Mouse (Mus musculus) NIH3T3 (cell line): Measurements from ENCODE around the gene Slc7a11.
"Not testable (repeated sequence)": the region's sequence is repeated elsewhere in the genome, so short reads cannot be mapped to it uniquely, and the experiment has no call there.

ENCODE experiments used
- DNase-seq: peaks from one replicate; pipeline ENCODE4 v3.0.0-alpha.2; 2012; ENCODE audit warnings: low read depth

Slc7a11 gene

GRCm38 (mm10) chr3:50443421-50443916 is at the start of gene Slc7a11:
Gene Slc7a11 (minus strand): TSS chr3:50443614.
- peak; percentile 80 for DNase-seq

- DNase-seq = no peak
These were observed 48.3 kb upstream of the Slc7a11 start for GRCm38 (mm10) chr3:50491678-50492077.

- DNase-seq = no peak
These were observed 40.7 kb upstream of the Slc7a11 start for GRCm38 (mm10) chr3:50484076-50484475.

GRCm38 (mm10) chr3:50462223-50462622 is 18.8 kb upstream of the Slc7a11 start:
- DNase-seq = no peak

- no peak for DNase-seq
These were observed 13.7 kb upstream of the Slc7a11 start for GRCm38 (mm10) chr3:50457136-50457535.

GRCm38 (mm10) chr3:50456564-50456963 is 13.2 kb upstream of the Slc7a11 start:
- DNase-seq = peak; percentile 26

GRCm38 (mm10) chr3:50456023-50456422 is 12.6 kb upstream of the Slc7a11 start:
- no peak for DNase-seq

- no peak for DNase-seq
These were observed 1.8 kb upstream of the Slc7a11 start for GRCm38 (mm10) chr3:50445050-50445775.

- no peak for DNase-seq
These were observed 528 bp upstream of the Slc7a11 start for GRCm38 (mm10) chr3:50443942-50444341.

- DNase-seq = peak; percentile 2
These were observed 797 bp downstream of the Slc7a11 start for GRCm38 (mm10) chr3:50442341-50443292.

GRCm38 (mm10) chr3:50441330-50441729 is 2.1 kb downstream of the Slc7a11 start:
- DNase-seq = no peak

GRCm38 (mm10) chr3:50440409-50440808 is 3.0 kb downstream of the Slc7a11 start:
- no peak for DNase-seq

GRCm38 (mm10) chr3:50439429-50439828 is 4.0 kb downstream of the Slc7a11 start:
- DNase-seq = no peak

GRCm38 (mm10) chr3:50438520-50439253 is 4.7 kb downstream of the Slc7a11 start:
- no peak for DNase-seq

- DNase-seq = peak; percentile 23
These were observed 5.3 kb downstream of the Slc7a11 start for GRCm38 (mm10) chr3:50438081-50438480.

- not testable (repeated sequence) for DNase-seq
These were observed 7.0 kb downstream of the Slc7a11 start for GRCm38 (mm10) chr3:50436409-50436808.

GRCm38 (mm10) chr3:50433831-50434230 is 9.6 kb downstream of the Slc7a11 start:
- DNase-seq = no peak

- DNase-seq = no peak
These were observed 12.6 kb downstream of the Slc7a11 start for GRCm38 (mm10) chr3:50430811-50431210.

GRCm38 (mm10) chr3:50421480-50422277 is 21.7 kb downstream of the Slc7a11 start:
- no peak for DNase-seq

GRCm38 (mm10) chr3:50419161-50419560 is 24.3 kb downstream of the Slc7a11 start:
- no peak for DNase-seq

GRCm38 (mm10) chr3:50406771-50407170 is 36.6 kb downstream of the Slc7a11 start:
- no peak for DNase-seq
